Mouse (Mus musculus): ENCODE measurements around the gene Tktl2.

GRCm38 (mm10) chr8:66469821-66470220 lies 41.7 kb upstream of the Tktl2 start:
- TF ChIP-seq GATA1 (IDR thresholded peaks at IDR 0.05; ENCODE audit: low read length): no peak
- TF ChIP-seq TAL1 (IDR thresholded peaks at IDR 0.05; ENCODE audit: low read length): no peak
